Mouse (Mus musculus): Measurements from ENCODE around the gene Heatr9.

DNA sequence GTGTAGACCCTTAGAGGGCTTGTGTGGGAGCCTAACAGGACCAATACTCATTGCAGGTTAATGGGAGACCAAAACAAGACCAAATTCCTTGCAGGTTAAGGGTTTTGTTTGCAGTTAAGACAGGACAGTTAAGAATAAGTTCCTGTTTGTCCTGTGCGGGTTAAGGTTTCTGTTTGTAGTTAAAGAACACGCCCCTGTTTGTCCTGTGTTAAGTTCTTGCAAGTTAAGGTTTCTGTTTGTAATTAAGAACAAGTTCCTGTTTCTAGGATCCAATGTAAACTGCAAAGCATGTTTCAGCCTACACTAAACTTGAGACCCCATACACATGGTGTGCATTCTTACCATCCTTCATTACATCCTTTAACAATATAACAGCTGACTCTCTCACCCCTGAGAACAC lies 48.2 kb upstream of the Heatr9 start:
- TF ChIP-seq CTCF (IDR thresholded peaks at IDR 0.05; ENCODE audit: low read depth), result no peak
- TF ChIP-seq EP300 (IDR thresholded peaks at IDR 0.05; ENCODE audit: low read depth), result no peak

Measured in heart, postnatal 0 days (tissue).